Mouse (Mus musculus) v-Abl transformed pro-B cells (cell line): ENCODE measurements around the gene Jmjd7.

ENCODE experiments used
- in situ Hi-C, 2 experiments: fragments of 400-800 bp; cut with MboI; formaldehyde crosslinking; loops; one replicate each; pipeline ENCODE4 v1.15.1; 2025; ENCODE audit not compliant: unreplicated experiment in 2 of 2

The Jmjd7 gene

DNA sequence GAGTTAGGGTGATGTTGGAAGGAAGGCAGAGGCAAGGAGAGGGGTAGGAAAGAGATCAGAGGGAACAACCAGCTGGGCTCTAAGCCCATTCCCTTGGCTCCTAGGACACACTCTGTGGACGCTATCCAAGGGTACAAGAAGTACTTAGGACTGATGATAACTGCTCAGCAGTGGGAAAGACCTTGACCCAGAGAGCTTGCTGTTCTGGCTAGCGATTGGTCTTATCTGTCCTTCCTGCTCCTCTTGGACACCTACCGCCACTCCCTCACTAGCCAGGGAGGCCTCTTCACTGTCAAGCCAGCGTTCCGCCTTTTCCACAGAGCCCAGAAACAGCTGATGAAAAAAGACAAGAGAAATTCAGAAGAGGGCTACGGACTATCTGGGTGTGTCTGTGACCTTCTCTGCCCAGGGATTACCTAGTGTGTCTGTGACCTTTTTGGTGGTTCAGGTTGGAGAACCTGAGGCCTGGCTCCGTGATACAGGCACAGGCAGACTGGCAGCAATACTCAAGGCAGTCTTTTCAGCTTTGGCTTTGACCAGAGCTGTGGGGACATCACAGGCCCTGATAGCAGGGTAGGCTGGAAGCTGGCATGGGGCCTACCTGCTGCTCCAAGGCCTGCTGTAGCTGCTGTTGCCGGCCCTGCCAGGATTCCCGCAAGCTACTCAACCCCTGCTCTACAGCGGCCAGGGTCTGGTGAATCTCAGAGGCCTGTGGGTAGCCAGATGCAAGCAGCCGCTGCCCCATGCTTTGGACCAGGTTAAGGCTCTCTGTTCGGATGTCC lies 27.7 kb downstream of the Jmjd7 start:
- in situ Hi-C loops: no loop called here

DNA sequence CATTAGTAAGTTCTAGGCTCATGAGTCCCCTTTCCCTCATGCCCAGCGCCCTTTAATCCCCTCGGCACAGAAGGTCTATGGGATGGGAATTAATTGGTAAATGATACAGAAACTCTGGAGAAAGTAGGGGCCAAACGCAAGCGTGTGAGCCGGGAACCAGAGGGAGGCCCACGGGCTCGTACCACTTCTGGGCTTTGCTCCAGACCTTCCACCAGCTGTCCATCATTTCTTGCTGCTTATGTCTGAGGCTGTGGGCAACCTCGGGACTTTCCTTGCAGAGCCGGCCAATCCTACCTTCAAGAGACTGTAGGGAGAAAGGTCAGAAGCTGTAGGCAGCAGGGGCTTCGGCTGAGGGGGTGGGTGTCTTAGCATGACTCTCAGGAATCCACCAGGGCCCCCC lies 28.6 kb downstream of the Jmjd7 start:
- in situ Hi-C loops: no loop called here

DNA sequence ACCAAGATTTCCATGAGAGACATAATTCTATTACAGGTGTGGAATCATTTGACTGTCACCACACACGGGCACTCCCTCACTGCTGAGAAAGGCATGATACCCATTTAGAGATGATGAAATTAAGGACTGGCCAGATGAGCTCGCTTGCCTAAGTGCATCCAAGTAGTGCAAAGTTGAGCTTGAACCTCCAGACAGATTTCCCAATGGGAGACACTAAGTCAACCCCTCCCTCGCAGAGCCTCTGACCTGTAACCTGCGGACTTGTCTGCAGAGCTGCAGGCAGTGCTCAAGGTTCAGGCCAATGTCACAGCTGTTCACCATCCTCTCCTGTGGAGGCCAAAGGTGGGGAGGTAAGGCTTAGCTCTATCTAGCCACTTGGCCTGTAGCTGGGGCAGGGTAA lies 31.5 kb downstream of the Jmjd7 start:
- in situ Hi-C loops: no loop called here

DNA sequence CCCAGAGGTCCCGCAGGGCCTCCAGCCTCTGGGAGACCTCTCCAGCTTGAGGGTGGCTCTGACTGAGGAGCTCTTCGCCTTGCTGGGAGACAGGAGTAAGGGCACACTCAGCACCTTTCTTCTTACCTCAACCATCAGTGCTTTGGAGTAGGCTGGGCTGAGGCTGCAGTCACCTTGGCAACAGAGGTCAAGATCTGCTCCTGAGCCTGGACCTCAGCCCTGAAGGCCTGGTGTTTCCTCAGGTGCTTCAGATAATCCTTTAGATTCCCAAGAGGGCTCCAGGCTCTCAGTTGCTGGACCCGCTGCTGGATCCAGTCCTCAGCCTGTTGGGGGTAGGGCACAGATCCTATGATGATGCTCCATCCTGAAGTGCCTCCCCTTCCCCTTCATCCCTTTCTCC lies 32.2 kb downstream of the Jmjd7 start:
- in situ Hi-C loops: no loop called here

DNA sequence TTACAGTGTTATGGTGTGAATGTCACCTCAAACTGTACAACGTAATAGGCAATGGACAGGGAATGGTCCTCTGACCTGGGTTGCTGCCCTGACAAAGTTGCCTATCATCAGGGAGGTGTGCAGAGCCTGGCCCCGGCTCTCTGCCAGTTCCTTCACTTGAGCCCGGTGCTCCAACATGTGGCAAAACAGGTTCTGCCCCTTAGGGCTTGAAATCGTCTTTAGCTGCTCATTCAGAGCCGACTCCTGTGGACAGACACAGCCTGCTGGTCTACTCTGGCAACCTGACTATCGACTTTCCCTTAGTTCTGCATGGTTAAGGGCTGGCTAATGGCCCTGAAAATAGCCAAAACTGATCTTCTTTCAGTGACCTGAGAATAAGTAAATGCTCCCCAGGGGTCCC lies 32.9 kb downstream of the Jmjd7 start:
- in situ Hi-C loops: no loop called here

DNA sequence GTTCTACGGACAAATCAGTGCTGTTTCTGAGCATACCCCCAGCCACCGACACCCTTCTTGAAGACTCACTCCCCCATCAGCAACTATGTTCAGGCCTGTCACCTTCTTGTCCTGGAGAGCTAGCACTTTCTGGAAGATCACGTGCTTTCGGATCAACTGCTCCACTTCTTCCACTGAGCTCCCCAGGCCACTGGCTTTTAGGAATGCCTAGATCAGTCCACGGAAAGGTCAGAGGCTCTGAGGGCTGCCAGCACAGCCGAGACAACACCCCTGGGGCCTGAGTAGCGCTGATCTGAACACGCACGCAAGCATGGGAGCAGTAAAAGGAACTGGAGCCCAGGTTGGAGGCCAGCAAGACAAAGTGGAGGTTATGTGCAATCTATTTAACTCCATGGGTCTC lies 33.4 kb downstream of the Jmjd7 start:
- in situ Hi-C loops: no loop called here

DNA sequence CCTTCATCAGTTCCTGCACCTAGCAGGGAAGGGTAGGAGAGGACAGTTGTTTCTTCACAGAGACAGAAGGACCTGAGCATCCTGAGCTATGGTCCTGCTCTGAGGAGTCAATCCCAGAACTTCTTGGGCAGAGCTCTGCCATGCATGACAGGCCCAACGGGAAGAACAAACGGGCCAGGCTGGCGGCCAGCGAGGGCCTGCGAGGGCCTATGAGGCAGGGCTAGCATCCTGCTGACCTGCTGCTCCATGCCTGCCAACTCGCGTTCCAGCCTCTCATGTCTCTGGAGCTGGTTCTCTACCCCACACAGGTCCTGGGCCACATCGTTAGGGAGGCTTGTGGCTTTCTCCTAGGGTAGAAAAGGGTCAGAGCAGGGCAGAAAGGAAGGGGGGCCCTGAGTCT lies 35.0 kb downstream of the Jmjd7 start:
- in situ Hi-C loops: no loop called here

DNA sequence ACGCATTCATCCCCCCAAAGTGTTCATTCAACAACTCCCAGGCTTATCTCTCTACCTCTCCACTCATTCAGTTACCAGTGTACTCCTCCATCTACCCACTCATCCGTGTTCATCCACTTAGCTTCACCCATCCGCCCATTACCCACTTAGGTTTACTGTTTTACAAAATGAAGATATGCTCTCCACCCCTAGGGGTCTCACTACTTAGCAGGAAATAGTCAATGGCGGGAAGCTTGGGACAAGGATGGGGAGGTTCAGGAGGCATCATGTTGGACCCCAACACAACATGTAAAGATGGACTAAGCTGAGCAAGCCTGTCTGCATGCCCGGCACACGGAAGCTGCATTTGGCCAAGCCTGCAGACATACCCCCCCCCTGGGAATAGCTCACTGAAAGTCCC lies 37.4 kb downstream of the Jmjd7 start:
- in situ Hi-C loops: loop anchor here in 1 of 2 experiments (5.0 kb wide), 1 partner anchor 92 kb away; the partner anchor contains the start of gene Mapkbp1

DNA sequence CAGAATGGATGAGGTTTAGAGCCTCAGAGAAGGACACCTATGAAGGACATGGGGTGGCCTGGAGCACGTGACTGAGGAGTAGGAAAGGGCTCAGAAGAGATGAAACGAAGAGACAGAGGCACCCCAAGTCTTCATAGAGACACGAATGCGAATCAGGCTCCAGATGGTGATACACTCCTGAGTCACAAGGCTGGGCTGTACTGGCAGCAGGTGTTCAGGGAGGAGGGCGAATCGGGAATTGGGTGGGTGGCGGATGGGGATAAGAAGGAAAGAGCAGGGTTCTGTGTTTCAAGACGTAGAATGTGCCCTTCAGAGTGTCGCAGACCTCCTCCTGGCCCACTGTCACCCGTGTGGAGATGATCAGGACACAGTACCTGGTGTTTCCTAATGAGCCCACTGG lies 38.0 kb downstream of the Jmjd7 start:
- in situ Hi-C loops: loop anchor here in 1 of 2 experiments (5.0 kb wide), 1 partner anchor 93 kb away; the partner anchor contains the start of gene Mapkbp1

DNA sequence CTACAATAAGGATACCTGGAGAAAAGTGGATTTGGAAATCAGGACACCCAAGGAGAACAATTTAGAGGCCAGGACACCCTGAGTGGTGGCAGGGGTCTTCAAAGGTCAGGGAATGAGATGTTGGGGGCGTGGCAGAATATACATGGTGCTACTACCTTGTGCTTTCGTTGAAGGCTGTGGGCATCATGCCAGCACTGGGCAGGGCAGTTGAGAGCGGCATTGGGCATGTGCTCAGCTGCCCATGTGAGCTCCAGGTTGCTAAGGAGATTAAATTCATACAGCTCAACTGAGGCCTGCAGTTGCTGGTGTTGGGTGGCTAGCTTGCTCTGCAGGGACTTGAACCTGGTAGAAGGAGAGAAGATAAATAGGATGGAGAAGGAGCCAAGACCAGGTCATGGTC lies 38.9 kb downstream of the Jmjd7 start:
- in situ Hi-C loops: loop anchor here in 1 of 2 experiments (5.0 kb wide), 1 partner anchor 94 kb away; the partner anchor contains the start of gene Mapkbp1

DNA sequence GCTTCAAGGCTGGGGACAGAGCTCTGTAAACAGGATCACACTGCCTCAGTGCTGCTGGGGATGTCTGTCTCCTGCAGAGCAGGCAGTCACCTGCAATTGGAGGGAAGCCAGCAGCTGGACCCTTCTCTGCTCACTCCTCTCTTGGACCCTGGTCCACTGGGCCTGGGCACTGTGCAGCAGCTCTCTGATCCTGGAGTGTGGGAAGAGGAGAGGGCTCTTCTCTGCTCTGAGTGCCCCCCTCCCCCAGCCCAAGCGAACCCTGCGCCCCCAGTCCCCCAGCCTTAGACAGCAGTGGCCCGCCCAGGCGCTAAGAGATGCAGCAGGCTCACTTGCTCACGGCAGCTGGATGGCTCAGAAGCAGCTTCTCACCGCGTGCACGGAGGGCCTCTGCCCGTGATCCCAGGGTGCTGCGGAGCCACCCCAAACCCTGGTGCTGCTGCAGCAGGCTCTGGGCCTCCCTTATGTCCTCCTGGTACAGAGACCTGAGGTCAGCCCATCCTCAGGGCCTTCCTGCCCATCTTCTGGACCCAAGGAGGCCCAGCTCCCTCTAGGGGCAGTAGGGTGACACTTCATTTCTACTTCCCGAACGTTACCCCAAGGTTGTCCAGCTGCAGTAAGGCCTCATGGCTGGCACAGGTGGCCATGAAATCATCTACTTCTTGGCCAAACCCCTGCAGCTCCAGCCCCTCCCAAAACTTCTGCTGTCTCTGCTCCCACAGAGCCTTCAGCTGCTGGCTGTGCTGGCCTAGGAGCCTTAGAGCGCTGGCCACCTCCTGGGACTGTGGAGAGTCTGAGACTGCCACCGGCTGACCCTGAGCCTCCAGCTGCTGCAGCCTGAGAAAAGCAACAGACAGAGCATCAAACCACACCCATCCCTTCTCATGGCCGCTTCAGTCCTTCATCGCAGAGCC lies 41.5 kb downstream of the Jmjd7 start:
- in situ Hi-C loops: loop anchor here in 1 of 2 experiments (5.0 kb wide), 1 partner anchor 97 kb away; the partner anchor contains the start of gene Mapkbp1

DNA sequence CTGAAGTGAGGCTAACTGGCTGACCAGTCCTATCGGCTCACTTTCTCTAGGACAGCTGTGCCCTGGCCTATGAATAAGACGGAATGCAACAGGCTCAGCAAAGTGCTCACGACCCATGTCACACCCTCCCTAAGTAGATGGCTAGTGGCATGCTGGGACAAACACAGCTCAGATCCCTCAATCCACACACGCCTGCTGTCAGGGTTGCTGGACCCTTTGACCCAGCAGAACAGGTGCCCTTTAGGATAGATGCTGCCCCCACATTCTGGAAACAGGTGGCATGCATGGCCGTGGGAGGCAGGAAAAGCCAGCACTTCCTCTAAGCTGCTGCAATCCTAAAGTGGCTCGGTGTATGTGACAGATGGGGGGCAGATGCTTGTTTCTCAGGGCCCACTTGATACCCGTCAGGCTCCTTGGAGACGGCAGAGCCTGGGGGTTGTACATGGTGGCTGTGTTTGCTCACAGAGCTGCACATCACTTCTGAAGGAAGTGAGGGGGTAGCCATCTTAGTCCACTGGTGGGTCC lies 42.2 kb downstream of the Jmjd7 start:
- in situ Hi-C loops: loop anchor here in 1 of 2 experiments (5.0 kb wide), 1 partner anchor 97 kb away; the partner anchor contains the start of gene Mapkbp1

DNA sequence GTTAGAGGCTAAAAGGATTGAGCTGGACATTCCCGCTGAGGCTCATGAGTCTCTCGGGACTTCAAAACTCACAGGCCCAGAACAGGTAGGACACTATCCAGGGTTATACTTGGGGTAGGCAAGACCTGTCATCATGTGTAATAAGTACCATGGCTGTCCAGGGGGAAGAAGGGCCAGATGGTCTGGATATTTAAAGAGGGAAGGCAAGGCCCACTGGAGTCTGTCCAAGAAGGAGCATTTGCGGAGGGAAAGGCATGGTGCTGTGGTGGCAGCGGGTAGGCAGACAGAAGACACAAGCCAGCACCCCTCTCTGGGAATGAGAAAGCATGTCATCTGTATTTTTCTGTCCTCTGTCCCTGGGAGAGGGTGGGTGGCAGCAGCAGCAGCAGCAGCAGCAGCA lies 46.8 kb downstream of the Jmjd7 start:
- in situ Hi-C loops: loop anchor here in 1 of 2 experiments (5.0 kb wide), 1 partner anchor 102 kb away; the partner anchor contains the start of gene Mapkbp1

DNA sequence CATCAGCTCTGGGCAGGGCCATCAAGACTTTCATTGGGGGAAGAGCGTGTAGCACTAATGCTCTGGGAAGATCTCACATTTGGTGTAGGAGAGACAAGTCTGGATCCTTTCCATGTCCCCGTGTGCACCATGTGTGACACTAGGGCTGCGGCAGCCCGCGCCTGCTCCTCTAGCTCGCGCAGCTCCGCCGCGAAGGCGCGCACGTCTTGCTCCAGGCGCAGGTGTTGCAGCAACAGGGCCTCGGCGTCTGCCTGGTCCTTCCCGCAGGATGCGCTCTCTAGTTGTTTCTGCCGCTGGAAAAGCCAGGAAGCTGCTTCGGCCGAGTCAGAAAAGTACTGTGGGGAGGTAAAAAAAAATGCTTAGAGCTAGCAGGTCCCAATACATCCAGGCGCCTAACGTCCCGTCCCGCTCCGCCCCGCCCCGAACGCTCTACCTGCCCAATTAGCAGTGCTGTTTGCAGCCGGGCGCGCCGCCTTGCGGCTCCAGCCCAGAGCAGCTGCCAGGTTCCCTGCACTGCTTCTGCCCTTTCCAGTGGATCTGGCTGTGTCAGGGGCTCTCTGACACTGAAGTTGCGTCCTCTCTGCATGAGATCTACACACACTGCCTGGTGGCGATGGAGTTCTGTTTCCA lies 48.9 kb downstream of the Jmjd7 start:
- in situ Hi-C loops: loop anchor here in 1 of 2 experiments (5.0 kb wide), 1 partner anchor 211 kb away; the partner anchor contains the start of gene Pla2g4d
